Mouse (Mus musculus) neural tube, embryonic 15.5 days (tissue): Measurements from ENCODE around the gene Ttc9b. TPM values are rescaled to one million over a fixed set of nuclear protein-coding genes. Genes with fewer than 3 reads are reported as not detected.

Experiments
- ATAC-seq: fragments of 200-750 bp; cut with Nextera tagmentation; 2 replicates; pipeline ENCODE4 v1.8.0; 2017; ENCODE audit warnings: mild to moderate bottlenecking, moderate TSS enrichment, moderate library complexity; ENCODE audit not compliant: low FRiP score
- H3K27ac ChIP-seq: fragments of 300-500 bp; sonication (generic); replicated peaks from 2 replicates; pipeline ENCODE4 v1.5.1; 2015; ENCODE audit warnings: mild to moderate bottlenecking, inconsistent platforms
- H3K27me3 ChIP-seq: fragments of 300-500 bp; sonication (generic); replicated peaks from 2 replicates; pipeline ENCODE4 v1.6.1; 2015; ENCODE audit warnings: inconsistent platforms
- H3K36me3 ChIP-seq: fragments of 300-500 bp; sonication (generic); 2 replicates; pipeline ENCODE4 v1.6.1; 2015; ENCODE audit warnings: inconsistent platforms
- H3K4me1 ChIP-seq: fragments of 300-500 bp; sonication (generic); 2 replicates; pipeline ENCODE4 v1.6.1; 2015; ENCODE audit warnings: inconsistent platforms
- H3K4me2 ChIP-seq: fragments of 300-500 bp; sonication (generic); 2 replicates; pipeline ENCODE4 v1.6.1; 2015; ENCODE audit warnings: inconsistent platforms, mild to moderate bottlenecking, moderate library complexity
- H3K4me3 ChIP-seq: fragments of 300-500 bp; sonication (generic); replicated peaks from 2 replicates; pipeline ENCODE4 v1.5.1; 2015; ENCODE audit warnings: mild to moderate bottlenecking, inconsistent platforms
- H3K9ac ChIP-seq: fragments of 300-500 bp; sonication (generic); replicated peaks from 2 replicates; pipeline ENCODE4 v1.6.1; 2015; ENCODE audit warnings: mild to moderate bottlenecking, inconsistent platforms
- H3K9me3 ChIP-seq: fragments of 300-500 bp; sonication (generic); replicated peaks from 2 replicates; pipeline ENCODE4 v1.6.1; 2016; ENCODE audit warnings: inconsistent platforms
- WGBS: fragments of 180-500 bp; shearing (Covaris S2); methylation state at CpG from one replicate; pipeline ENCODE4 v1.1.7; 2015; ENCODE audit warnings: mixed read lengths; 5-methylcytosine and 5-hydroxymethylcytosine counted together
- polyA plus RNA-seq: library from polyadenylated mRNA; unstranded; fragments of >200 nt; fragmentation: Nextera tagmentation; extraction: Ambion mirVana; gene quantifications from 2 replicates; pipeline ENCODE4 v1.2.1, GENCODE M21; 2015

The Ttc9b gene
- polyA plus RNA-seq, 1 experiment from 2014 or later, result 99.5 TPM

DNA sequence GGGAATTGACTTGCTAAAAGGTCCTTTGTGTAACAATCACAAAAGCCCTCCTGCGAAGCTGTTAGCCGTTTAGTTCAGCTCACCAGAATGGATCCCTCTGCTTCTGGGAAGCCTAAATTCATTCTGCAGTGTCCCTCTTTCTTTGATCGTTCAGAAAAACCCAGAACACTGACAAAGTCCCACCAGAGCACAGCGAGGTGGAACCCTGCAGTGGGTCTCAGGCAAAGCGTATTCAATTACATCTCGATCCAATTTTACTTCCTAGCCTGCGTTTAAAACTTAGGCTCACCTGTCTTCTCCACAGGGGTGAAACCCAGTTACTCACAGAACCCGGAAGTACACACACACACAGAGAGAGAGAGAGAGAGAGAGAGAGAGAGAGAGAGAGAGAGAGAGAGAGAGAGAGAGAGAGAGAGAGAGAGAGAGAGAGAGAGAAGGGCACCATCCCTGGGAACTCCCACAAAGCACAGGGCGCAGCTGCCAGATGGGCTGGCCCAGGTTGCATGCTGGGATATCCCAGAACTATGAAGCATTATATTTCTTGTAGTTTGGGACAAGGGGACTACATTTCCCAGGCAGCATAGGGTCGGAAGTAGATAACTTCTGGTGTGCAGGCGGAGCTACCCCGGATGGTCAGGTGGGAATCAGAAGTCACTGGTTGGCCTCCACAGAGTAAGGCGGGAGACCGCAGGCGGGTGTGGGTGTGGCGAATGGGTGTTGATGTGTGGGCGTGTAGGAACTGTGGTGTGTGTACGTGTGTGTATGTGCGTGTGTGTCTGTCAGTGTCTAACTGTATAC is 35.3 kb downstream of the Ttc9b start, which contains the start of gene Zfp607b:
Gene Zfp607b, plus strand, starts transcription at position 526 of the 798 bp plus-strand sequence.
- Histone ChIP-seq H3K4me2 (peak within 1 kb of the TSS; percentile 72), H3K9ac (peak within 1 kb of the TSS; percentile 61), H3K4me1 (peaks cover 17% of the 10 kb centered on the region), H3K4me3 (peak within 1 kb of the TSS; percentile 49), H3K27me3 (no peaks in the 10 kb centered on the region), H3K27ac (peak within 1 kb of the TSS; percentile 80), H3K9me3 (no peaks in the 10 kb centered on the region), H3K36me3 (no peaks in the 10 kb centered on the region)
- ATAC-seq, result peak; percentile 97
- WGBS, result under 1% methylated on average over 19 of the region's 19 CpGs

DNA sequence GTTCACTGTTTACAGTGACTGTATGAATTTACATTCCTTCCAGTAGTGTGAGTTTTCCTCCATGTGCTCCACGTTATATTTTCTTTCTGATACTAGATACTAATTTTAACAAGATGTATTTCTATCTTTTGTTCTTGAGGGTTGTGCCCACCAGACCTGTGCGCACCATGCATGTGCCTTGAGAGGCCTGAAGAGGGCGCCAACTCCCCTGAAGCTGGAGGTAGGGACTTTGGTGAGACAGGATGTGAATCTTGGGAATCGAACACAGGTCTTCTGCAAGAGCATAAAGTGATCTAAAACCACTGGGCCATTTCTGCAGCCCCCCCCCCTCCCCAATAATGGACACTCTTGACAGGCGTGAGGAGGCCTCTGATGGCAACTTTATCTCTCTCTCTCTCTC is 37.4 kb downstream of the Ttc9b start:
- Histone ChIP-seq H3K27ac (no peak overlapping the region), H3K4me1 (peaks cover 13% of the 10 kb centered on the region), H3K9ac (no peak overlapping the region), H3K27me3 (no peaks in the 10 kb centered on the region), H3K9me3 (no peaks in the 10 kb centered on the region), H3K4me3 (no peak overlapping the region), H3K4me2 (no peak overlapping the region), H3K36me3 (0 out of 2 replicates have a peak, but pooled peaks cover 5% of the 10 kb centered on the region)
- ATAC-seq, result no peak
- WGBS, result 44% methylated on average over 5 of the region's 5 CpGs

DNA sequence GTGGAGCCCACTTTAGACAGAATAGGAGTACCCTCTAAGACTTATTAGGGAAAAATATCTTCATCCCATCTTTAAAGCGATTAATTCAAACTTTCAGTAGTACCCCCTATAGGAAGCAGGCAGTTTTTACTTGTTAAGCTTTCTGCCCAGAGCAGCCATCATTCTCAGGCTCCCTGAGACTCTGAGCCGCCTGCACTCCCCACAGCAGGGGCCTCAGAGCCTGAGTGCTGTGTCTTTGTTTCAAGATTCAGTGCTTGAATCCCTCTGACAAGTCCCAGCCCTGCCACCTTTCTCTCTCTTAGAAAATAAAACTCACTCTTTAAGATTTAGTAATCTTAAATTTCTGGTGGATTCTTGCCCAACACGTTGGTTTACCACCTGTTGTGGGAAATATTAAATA is 43.0 kb downstream of the Ttc9b start:
- Histone ChIP-seq H3K9me3 (no peaks in the 10 kb centered on the region), H3K4me3 (no peak overlapping the region), H3K27me3 (no peaks in the 10 kb centered on the region), H3K36me3 (peaks cover 23% of the 10 kb centered on the region), H3K4me2 (no peak overlapping the region), H3K4me1 (no peaks in the 10 kb centered on the region), H3K9ac (no peak overlapping the region), H3K27ac (no peak overlapping the region)
- ATAC-seq, result no peak
- WGBS, result 34% methylated on average over 3 of the region's 3 CpGs

Other genes starting within 250 kb of the Ttc9b start
- gene Sptbn4, start 206.2 kb upstream of the Ttc9b start, polyA plus RNA-seq, result 3.7 TPM in 2 replicates
- gene Blvrb, start 205.9 kb upstream of the Ttc9b start, polyA plus RNA-seq, result 24.5 and 26.1 TPM in 2 replicates
- gene Sertad3, start 180.1 kb upstream of the Ttc9b start, polyA plus RNA-seq, result 8.8 and 11.0 TPM in 2 replicates
- gene Sertad1, start 167.0 kb upstream of the Ttc9b start, polyA plus RNA-seq, result 11.6 and 15.8 TPM in 2 replicates
- 2.0 and 2.4 TPM in 2 replicates for gene Prx, start 154.6 kb upstream of the Ttc9b start, polyA plus RNA-seq
- 1.5 and 2.1 TPM in 2 replicates for gene Hipk4, start 130.6 kb upstream of the Ttc9b start, polyA plus RNA-seq
- 187 and 191 TPM in 2 replicates for gene Pld3, start 100.7 kb upstream of the Ttc9b start, polyA plus RNA-seq
- gene 2310022A10Rik, start 100.7 kb upstream of the Ttc9b start, polyA plus RNA-seq, result 32.6 and 33.9 TPM in 2 replicates
- gene Akt2, start 62.4 kb upstream of the Ttc9b start, polyA plus RNA-seq, result 52.0 and 59.7 TPM in 2 replicates
- gene Map3k10, start 20.7 kb downstream of the Ttc9b start, polyA plus RNA-seq, result 15.3 and 21.0 TPM in 2 replicates
- gene Zfp607b, start 35.4 kb downstream of the Ttc9b start, polyA plus RNA-seq, result 10.1 and 10.7 TPM in 2 replicates
- gene Zfp60, start 77.5 kb downstream of the Ttc9b start, polyA plus RNA-seq, result 81.5 and 89.4 TPM in 2 replicates
- 2.0 and 2.1 TPM in 2 replicates for gene Zfp626, start 153.3 kb downstream of the Ttc9b start, polyA plus RNA-seq
- gene Zfp59, start 184.7 kb downstream of the Ttc9b start, polyA plus RNA-seq, result 9.0 and 9.7 TPM in 2 replicates
- gene Zfp607a, start 203.6 kb downstream of the Ttc9b start, polyA plus RNA-seq, result 1.1 and 1.8 TPM in 2 replicates